Mouse (Mus musculus): ENCODE results near the gene Ttll11. TPM values are rescaled to one million over a fixed set of nuclear protein-coding genes. Genes with fewer than 3 reads are reported as not detected.

The Ttll11 gene
- polyA plus RNA-seq, 1 experiment from 2014 or later: 1.2 TPM

- H3K4me1 ChIP-seq (ENCODE audit: insufficient read depth): no peaks in the 10 kb centered on the region
- no peaks in the 10 kb centered on the region for H3K36me3 ChIP-seq (ENCODE audit: insufficient read depth)
- peak; percentile 81 for TF ChIP-seq CTCF (IDR thresholded peaks at IDR 0.05; ENCODE audit: low read depth)
- no peaks in the 10 kb centered on the region for H3K27me3 ChIP-seq (ENCODE audit: insufficient read depth, low read length)
- no peak overlapping the region for H3K27ac ChIP-seq (ENCODE audit: low read depth)
- H3K9me3 ChIP-seq (ENCODE audit: low read depth, low read length): no peaks in the 10 kb centered on the region
- WGBS: 9% methylated on average over 11 of the region's 11 CpGs
- H3K4me2 ChIP-seq: no peak overlapping the region
- ATAC-seq (ENCODE audit: insufficient read depth) (peak; percentile 48), DNase-seq (peak; percentile 97)
- H3K9ac ChIP-seq: no peak overlapping the region
- no peak overlapping the region for H3K4me3 ChIP-seq (ENCODE audit: low read depth, low read length)
These were observed 73.4 kb downstream of the Ttll11 start for GRCm38 (mm10) chr2:35906174-35906798.

GRCm38 (mm10) chr2:35900845-35901244, 78.9 kb downstream of the Ttll11 start:
- no peaks in the 10 kb centered on the region for H3K4me1 ChIP-seq (ENCODE audit: insufficient read depth)
- 53% methylated on average over 2 of the region's 2 CpGs for WGBS
- ATAC-seq (ENCODE audit: insufficient read depth): no peak
- H3K4me2 ChIP-seq: no peak overlapping the region
- no peak overlapping the region for H3K9ac ChIP-seq
- H3K4me3 ChIP-seq (ENCODE audit: low read depth, low read length): no peak overlapping the region
- no peak overlapping the region for H3K27ac ChIP-seq (ENCODE audit: low read depth)
- no peaks in the 10 kb centered on the region for H3K36me3 ChIP-seq (ENCODE audit: insufficient read depth)
- no peaks in the 10 kb centered on the region for H3K27me3 ChIP-seq (ENCODE audit: insufficient read depth, low read length)
- DNase-seq: peak; percentile 68
- TF ChIP-seq CTCF (IDR thresholded peaks at IDR 0.05; ENCODE audit: low read depth): no peak
- no peaks in the 10 kb centered on the region for H3K9me3 ChIP-seq (ENCODE audit: low read depth, low read length)

GRCm38 (mm10) chr2:35899712-35900111, 80.0 kb downstream of the Ttll11 start:
- H3K27me3 ChIP-seq (ENCODE audit: insufficient read depth, low read length): no peaks in the 10 kb centered on the region
- H3K4me1 ChIP-seq (ENCODE audit: insufficient read depth): no peaks in the 10 kb centered on the region
- H3K4me3 ChIP-seq (ENCODE audit: low read depth, low read length): no peak overlapping the region
- H3K9ac ChIP-seq: no peak overlapping the region
- DNase-seq (no peak), ATAC-seq (ENCODE audit: insufficient read depth) (no peak)
- no peaks in the 10 kb centered on the region for H3K36me3 ChIP-seq (ENCODE audit: insufficient read depth)
- TF ChIP-seq CTCF (IDR thresholded peaks at IDR 0.05; ENCODE audit: low read depth): no peak
- H3K4me2 ChIP-seq: no peak overlapping the region
- 97% methylated on average over 3 of the region's 3 CpGs for WGBS
- H3K27ac ChIP-seq (ENCODE audit: low read depth): no peak overlapping the region
- no peaks in the 10 kb centered on the region for H3K9me3 ChIP-seq (ENCODE audit: low read depth, low read length)

- Histone ChIP-seq H3K27me3 (ENCODE audit: insufficient read depth, low read length) (no peaks in the 10 kb centered on the region), H3K27ac (ENCODE audit: low read depth) (no peak overlapping the region), H3K4me1 (ENCODE audit: insufficient read depth) (no peaks in the 10 kb centered on the region), H3K4me3 (ENCODE audit: low read depth, low read length) (no peak overlapping the region), H3K9me3 (ENCODE audit: low read depth, low read length) (no peaks in the 10 kb centered on the region), H3K9ac (no peak overlapping the region), H3K4me2 (no peak overlapping the region), H3K36me3 (ENCODE audit: insufficient read depth) (no peaks in the 10 kb centered on the region)
- ATAC-seq (ENCODE audit: insufficient read depth) (no peak), DNase-seq (no peak)
- no peak for TF ChIP-seq CTCF (IDR thresholded peaks at IDR 0.05; ENCODE audit: low read depth)
- WGBS: 65% methylated on average over 4 of the region's 4 CpGs
These were observed 80.6 kb downstream of the Ttll11 start for GRCm38 (mm10) chr2:35899135-35899474.

GRCm38 (mm10) chr2:35898425-35899134, 81.1 kb downstream of the Ttll11 start:
- H3K27ac ChIP-seq (ENCODE audit: low read depth): no peak overlapping the region
- no peaks in the 10 kb centered on the region for H3K27me3 ChIP-seq (ENCODE audit: insufficient read depth, low read length)
- no peak overlapping the region for H3K9ac ChIP-seq
- DNase-seq (no peak), ATAC-seq (ENCODE audit: insufficient read depth) (0 out of 2 replicates have a peak, but pooled peaks have one; percentile 31)
- no peaks in the 10 kb centered on the region for H3K4me1 ChIP-seq (ENCODE audit: insufficient read depth)
- H3K4me3 ChIP-seq (ENCODE audit: low read depth, low read length): no peak overlapping the region
- 66% methylated on average over 6 of the region's 6 CpGs for WGBS
- H3K4me2 ChIP-seq: no peak overlapping the region
- no peaks in the 10 kb centered on the region for H3K36me3 ChIP-seq (ENCODE audit: insufficient read depth)
- no peaks in the 10 kb centered on the region for H3K9me3 ChIP-seq (ENCODE audit: low read depth, low read length)
- TF ChIP-seq CTCF (IDR thresholded peaks at IDR 0.05; ENCODE audit: low read depth): no peak

- TF ChIP-seq CTCF (IDR thresholded peaks at IDR 0.05; ENCODE audit: low read depth): peak; percentile 28; the same call in 1 of the 2 replicates
- ATAC-seq (ENCODE audit: insufficient read depth): no peak
- Histone ChIP-seq H3K36me3 (ENCODE audit: insufficient read depth) (no peaks in the 10 kb centered on the region), H3K9me3 (ENCODE audit: low read depth, low read length) (no peaks in the 10 kb centered on the region), H3K4me1 (ENCODE audit: insufficient read depth) (no peaks in the 10 kb centered on the region), H3K27ac (ENCODE audit: low read depth) (no peak overlapping the region), H3K4me2 (no peak overlapping the region), H3K4me3 (ENCODE audit: low read depth, low read length) (no peak overlapping the region), H3K9ac (no peak overlapping the region), H3K27me3 (ENCODE audit: insufficient read depth, low read length) (no peaks in the 10 kb centered on the region)
- no peak for DNase-seq
- 79% methylated on average over 2 of the region's 2 CpGs for WGBS
These were observed 82.6 kb downstream of the Ttll11 start for GRCm38 (mm10) chr2:35897125-35897524.

- Histone ChIP-seq H3K4me1 (ENCODE audit: insufficient read depth) (no peaks in the 10 kb centered on the region), H3K4me3 (ENCODE audit: low read depth, low read length) (no peak overlapping the region), H3K4me2 (no peak overlapping the region), H3K9me3 (ENCODE audit: low read depth, low read length) (no peaks in the 10 kb centered on the region), H3K36me3 (ENCODE audit: insufficient read depth) (no peaks in the 10 kb centered on the region), H3K27ac (ENCODE audit: low read depth) (no peak overlapping the region), H3K9ac (no peak overlapping the region), H3K27me3 (ENCODE audit: insufficient read depth, low read length) (no peaks in the 10 kb centered on the region)
- 39% methylated on average over 2 of the region's 2 CpGs for WGBS
- no peak for ATAC-seq (ENCODE audit: insufficient read depth)
- DNase-seq: no peak
- TF ChIP-seq CTCF (IDR thresholded peaks at IDR 0.05; ENCODE audit: low read depth): no peak
These were observed 85.2 kb downstream of the Ttll11 start for GRCm38 (mm10) chr2:35894512-35894911.
